Mouse (Mus musculus) large intestine, adult 2 months (tissue): ENCODE measurements around the gene Dnase2a. TPM values are rescaled to one million over a fixed set of nuclear protein-coding genes. Genes with fewer than 3 reads are reported as not detected.

Experiments used
- DNase-seq: peaks from one replicate; pipeline ENCODE4 v3.0.0-alpha.2; 2012; ENCODE audit warnings: low read depth, low spot score
- WGBS: fragments of 180-500 bp; shearing (Covaris S2); methylation state at CpG from one replicate; pipeline ENCODE4 v1.1.7; 2018; 5-methylcytosine and 5-hydroxymethylcytosine counted together
- polyA plus RNA-seq: library from polyadenylated mRNA; depleted of rRNA; stranded (reverse); fragments of >200 nt; gene quantifications from 2 replicates; pipeline ENCODE4 v1.2.3, GENCODE M21; 2012; rRNA removed

The Dnase2a gene
- polyA plus RNA-seq, 1 experiment: 8.4 TPM

GRCm38 (mm10) chr8:84963952-84964351 lies 55.6 kb downstream of the Dnase2a start:
- no peak for DNase-seq
- 51% methylated on average over 4 of the region's 4 CpGs for WGBS

GRCm38 (mm10) chr8:84965731-84966291 lies 57.5 kb downstream of the Dnase2a start:
- no peak for DNase-seq
- WGBS: under 1% methylated on average over 41 of the region's 41 CpGs

GRCm38 (mm10) chr8:84966603-84967002 lies 58.2 kb downstream of the Dnase2a start:
- DNase-seq: no peak
- WGBS: 38% methylated on average over 3 of the region's 3 CpGs

- 91% methylated on average over 13 of the region's 13 CpGs for WGBS
- DNase-seq: no peak
Observed at GRCm38 (mm10) chr8:84967532-84968304, 59.4 kb downstream of the Dnase2a start.

- no peak for DNase-seq
- WGBS: 2% methylated on average over 2 of the region's 2 CpGs
Observed at GRCm38 (mm10) chr8:84968650-84969049, 60.3 kb downstream of the Dnase2a start.

GRCm38 (mm10) chr8:84969241-84970134 lies 61.1 kb downstream of the Dnase2a start, which contains the start of the genes Gm49661, Prdx2 and Rnaseh2a:
Gene Gm49661, minus strand, starts transcription at chr8:84969433.
Gene Prdx2, plus strand, starts transcription at chr8:84969587.
Gene Rnaseh2a, minus strand, starts transcription at chr8:84969767.
- no peak for DNase-seq
- under 1% methylated on average over 56 of the region's 56 CpGs for WGBS

- no peak for DNase-seq
- WGBS: 5% methylated on average over 21 of the region's 21 CpGs
Observed at GRCm38 (mm10) chr8:84970135-84970790, 61.9 kb downstream of the Dnase2a start.

GRCm38 (mm10) chr8:84970913-84971312 lies 62.6 kb downstream of the Dnase2a start:
- no peak for DNase-seq
- WGBS: 67% methylated on average over 5 of the region's 5 CpGs

Other genes with a start within 250 kb of the Dnase2a start
- 28.1 and 39.5 TPM in 2 replicates for gene Ier2, start 245.7 kb upstream of the Dnase2a start, polyA plus RNA-seq
- 58.1 and 68.2 TPM in 2 replicates for gene Trmt1, start 222.3 kb upstream of the Dnase2a start, polyA plus RNA-seq
- gene Nacc1, start 220.7 kb upstream of the Dnase2a start, polyA plus RNA-seq: 71.5 and 96.6 TPM in 2 replicates
- gene Lyl1, start 207.1 kb upstream of the Dnase2a start, polyA plus RNA-seq: 6.6 and 7.1 TPM in 2 replicates
- 0.12 and 0.18 TPM in 2 replicates for gene G430095P16Rik, start 185.6 kb upstream of the Dnase2a start, polyA plus RNA-seq
- 14.5 and 15.4 TPM in 2 replicates for gene Nfix, start 108.2 kb upstream of the Dnase2a start, polyA plus RNA-seq
- gene Dand5, start 85.7 kb upstream of the Dnase2a start, polyA plus RNA-seq: 1.9 and 3.0 TPM in 2 replicates
- gene Gadd45gip1, start 77.0 kb upstream of the Dnase2a start, polyA plus RNA-seq: 13.4 and 22.8 TPM in 2 replicates
- gene Rad23a, start 67.9 kb upstream of the Dnase2a start, polyA plus RNA-seq: 49.3 and 65.9 TPM in 2 replicates
- gene Calr, start 61.6 kb upstream of the Dnase2a start, polyA plus RNA-seq: 402 and 404 TPM in 2 replicates
- gene Farsa, start 51.6 kb upstream of the Dnase2a start, polyA plus RNA-seq: 50.9 and 54.2 TPM in 2 replicates
- 3.5 and 5.5 TPM in 2 replicates for gene Syce2, start 36.4 kb upstream of the Dnase2a start, polyA plus RNA-seq
- 38.6 and 64.2 TPM in 2 replicates for gene Gcdh, start 14.6 kb upstream of the Dnase2a start, polyA plus RNA-seq
- 0.38 and 0.43 TPM in 2 replicates for gene Klf1, start 6.6 kb upstream of the Dnase2a start, polyA plus RNA-seq
- 0.36 and 0.49 TPM in 2 replicates for gene Mast1, start 28.8 kb downstream of the Dnase2a start, polyA plus RNA-seq
- gene Rtbdn, start 38.4 kb downstream of the Dnase2a start, polyA plus RNA-seq: not detected in 2 replicates
- 1.2 and 1.4 TPM in 2 replicates for gene Gm49661, start 60.9 kb downstream of the Dnase2a start, polyA plus RNA-seq
- gene Prdx2, start 61.0 kb downstream of the Dnase2a start, polyA plus RNA-seq: 183 and 200 TPM in 2 replicates
- gene Rnaseh2a, start 61.2 kb downstream of the Dnase2a start, polyA plus RNA-seq: 48.2 and 52.8 TPM in 2 replicates
- gene Junb, start 70.2 kb downstream of the Dnase2a start, polyA plus RNA-seq: 80.2 and 118 TPM in 2 replicates
- gene Hook2, start 82.0 kb downstream of the Dnase2a start, polyA plus RNA-seq: 33.8 and 49.0 TPM in 2 replicates
- 0.33 TPM in 1 of 2 replicates, not detected in the other for gene Best2, start 106.0 kb downstream of the Dnase2a start, polyA plus RNA-seq
- gene Asna1, start 116.7 kb downstream of the Dnase2a start, polyA plus RNA-seq: 142 and 146 TPM in 2 replicates
- gene Trir, start 118.3 kb downstream of the Dnase2a start, polyA plus RNA-seq: 93.9 and 101 TPM in 2 replicates
- gene Tnpo2, start 128.4 kb downstream of the Dnase2a start, polyA plus RNA-seq: 34.5 and 50.7 TPM in 2 replicates
- gene Fbxw9, start 151.5 kb downstream of the Dnase2a start, polyA plus RNA-seq: 33.9 and 40.8 TPM in 2 replicates
- 0.73 and 1.0 TPM in 2 replicates for gene Gm5741, start 159.4 kb downstream of the Dnase2a start, polyA plus RNA-seq
- gene Dhps, start 163.2 kb downstream of the Dnase2a start, polyA plus RNA-seq: 33.3 and 41.4 TPM in 2 replicates
- gene Wdr83os, start 172.2 kb downstream of the Dnase2a start, polyA plus RNA-seq: 121 and 139 TPM in 2 replicates
- gene Wdr83, start 172.7 kb downstream of the Dnase2a start, polyA plus RNA-seq: 29.4 and 33.9 TPM in 2 replicates
- 37.4 and 64.2 TPM in 2 replicates for gene Man2b1, start 174.7 kb downstream of the Dnase2a start, polyA plus RNA-seq
- gene Zfp791, start 214.5 kb downstream of the Dnase2a start, polyA plus RNA-seq: 0.96 and 1.5 TPM in 2 replicates
- gene Cks1brt, start 243.4 kb downstream of the Dnase2a start, polyA plus RNA-seq: not detected in 2 replicates